Mouse (Mus musculus) thymus, postnatal 0 days (tissue): ENCODE results near the gene Ccz1. TPM values are rescaled to one million over a fixed set of nuclear protein-coding genes. Genes with fewer than 3 reads are reported as not detected.

Experiments
- DNase-seq: peaks from one replicate; pipeline ENCODE4 v3.0.0-alpha.2; 2015; ENCODE audit warnings: low spot score
- polyA plus RNA-seq: library from polyadenylated mRNA; unstranded; fragments of >200 nt; fragmentation: Nextera tagmentation; extraction: Ambion mirVana; gene quantifications from 2 replicates; pipeline ENCODE4 v1.2.1, GENCODE M21; 2015

Gene Ccz1
- polyA plus RNA-seq, 1 experiment from 2014 or later, result 87.6 TPM

- no peak for DNase-seq
These were observed 19.9 kb downstream of the Ccz1 start for GRCm38 (mm10) chr5:143994632-143995365.

- DNase-seq, result no peak
These were observed 20.8 kb downstream of the Ccz1 start for GRCm38 (mm10) chr5:143993849-143994248.

- no peak for DNase-seq
These were observed 21.4 kb downstream of the Ccz1 start for GRCm38 (mm10) chr5:143993260-143993659.

GRCm38 (mm10) chr5:143992661-143993060 is 22.0 kb downstream of the Ccz1 start:
- DNase-seq, result no peak

- DNase-seq, result no peak
These were observed 24.6 kb downstream of the Ccz1 start for GRCm38 (mm10) chr5:143990086-143990485.

- DNase-seq, result no peak
These were observed 25.6 kb downstream of the Ccz1 start for GRCm38 (mm10) chr5:143989046-143989445.

- no peak for DNase-seq
These were observed 27.1 kb downstream of the Ccz1 start for GRCm38 (mm10) chr5:143987596-143987995.

GRCm38 (mm10) chr5:143985381-143985780 is 29.3 kb downstream of the Ccz1 start:
- no peak for DNase-seq

GRCm38 (mm10) chr5:143982361-143982760 is 32.3 kb downstream of the Ccz1 start:
- no peak for DNase-seq

GRCm38 (mm10) chr5:143980858-143981257 is 33.8 kb downstream of the Ccz1 start:
- DNase-seq, result no peak

- DNase-seq, result no peak
These were observed 37.8 kb downstream of the Ccz1 start for GRCm38 (mm10) chr5:143976726-143977431.

GRCm38 (mm10) chr5:143976232-143976631 is 38.4 kb downstream of the Ccz1 start:
- no peak for DNase-seq

- no peak for DNase-seq
These were observed 39.1 kb downstream of the Ccz1 start for GRCm38 (mm10) chr5:143975631-143975933.

GRCm38 (mm10) chr5:143974931-143975630 is 39.6 kb downstream of the Ccz1 start:
- DNase-seq, result peak; percentile 50

- DNase-seq, result no peak
These were observed 42.0 kb downstream of the Ccz1 start for GRCm38 (mm10) chr5:143972628-143973027.

- no peak for DNase-seq
These were observed 48.0 kb downstream of the Ccz1 start for GRCm38 (mm10) chr5:143966671-143967070.

- no peak for DNase-seq
These were observed 48.9 kb downstream of the Ccz1 start for GRCm38 (mm10) chr5:143965586-143966345.

GRCm38 (mm10) chr5:143961176-143961575 is 53.5 kb downstream of the Ccz1 start:
- DNase-seq, result no peak

GRCm38 (mm10) chr5:143959551-143959950 is 55.1 kb downstream of the Ccz1 start:
- no peak for DNase-seq

- DNase-seq, result no peak
These were observed 57.6 kb downstream of the Ccz1 start for GRCm38 (mm10) chr5:143957101-143957500.

GRCm38 (mm10) chr5:143950016-143950415 is 64.7 kb downstream of the Ccz1 start:
- DNase-seq, result no peak

- no peak for DNase-seq
These were observed 66.3 kb downstream of the Ccz1 start for GRCm38 (mm10) chr5:143948361-143948760.
